Comparison of ENCODE assay signal across 8 mouse cellular contexts in genomic region chr4:10905234-10905801, GRCm38 (mm10). TPM values are rescaled to one million over a fixed set of nuclear protein-coding genes. Genes with fewer than 3 reads are reported as not detected.
DNase-seq lines count a peak whose midpoint lies in the region; ATAC-seq and TF ChIP-seq lines count a peak whose summit lies in the region.

No protein-coding gene starts in this region.

- no peaks in the 10 kb centered on the region for H3K9me3 ChIP-seq in forebrain, postnatal 0 days (ENCODE audit: low read length)
- H3K9me3 ChIP-seq in liver, embryonic 13.5 days (replicated peaks), result no peaks in the 10 kb centered on the region
- H3K9me3 ChIP-seq in stomach, embryonic 16.5 days (replicated peaks; ENCODE audit: control insufficient read depth, low read length), result no peaks in the 10 kb centered on the region

- no peak overlapping the region for H3K4me2 ChIP-seq in forebrain, postnatal 0 days (ENCODE audit: low read depth)
- H3K4me2 ChIP-seq in liver, embryonic 13.5 days, result peak overlapping the region; percentile 33
- peak overlapping the region; percentile 32 for H3K4me2 ChIP-seq in stomach, embryonic 16.5 days (ENCODE audit: low read depth, low read length)

- WGBS in forebrain, postnatal 0 days, result 8% methylated on average over 13 of the region's 13 CpGs
- 17% methylated on average over 13 of the region's 13 CpGs for WGBS in liver, embryonic 13.5 days (ENCODE audit: insufficient replicate concordance)
- WGBS in stomach, embryonic 16.5 days, result 10% methylated on average over 13 of the region's 13 CpGs

- no peak overlapping the region for H3K9ac ChIP-seq in forebrain, postnatal 0 days
- no peak overlapping the region for H3K9ac ChIP-seq in liver, embryonic 13.5 days
- peak overlapping the region; percentile 27; the same call in 1 of the 2 replicates for H3K9ac ChIP-seq in stomach, embryonic 16.5 days (ENCODE audit: low read length)

- ATAC-seq in forebrain, postnatal 0 days, result peak; percentile 45
- ATAC-seq in liver, embryonic 13.5 days (ENCODE audit: low read depth), result peak; percentile 36; the same call in 1 of the 2 replicates
- peak; percentile 79 for ATAC-seq in stomach, embryonic 16.5 days (ENCODE audit: insufficient read depth, low FRiP score)

- no peak overlapping the region for H3K27ac ChIP-seq in forebrain, postnatal 0 days (ENCODE audit: low read depth, low read length)
- no peak overlapping the region for H3K27ac ChIP-seq in liver, embryonic 13.5 days
- H3K27ac ChIP-seq in stomach, embryonic 16.5 days (ENCODE audit: low read length), result no peak overlapping the region

- no peaks in the 10 kb centered on the region for H3K27me3 ChIP-seq in forebrain, postnatal 0 days (ENCODE audit: insufficient read depth, low read length)
- no peaks in the 10 kb centered on the region for H3K27me3 ChIP-seq in liver, embryonic 13.5 days
- no peaks in the 10 kb centered on the region for H3K27me3 ChIP-seq in stomach, embryonic 16.5 days (ENCODE audit: control insufficient read depth, insufficient read depth, low read length)

- no peak overlapping the region for H3K4me3 ChIP-seq in forebrain, postnatal 0 days (ENCODE audit: low read depth, low read length)
- H3K4me3 ChIP-seq in liver, embryonic 13.5 days (replicated peaks), result no peak overlapping the region
- H3K4me3 ChIP-seq in stomach, embryonic 16.5 days (replicated peaks; ENCODE audit: low read length), result no peak overlapping the region

- no peaks in the 10 kb centered on the region for H3K36me3 ChIP-seq in forebrain, postnatal 0 days (ENCODE audit: insufficient read depth)
- H3K36me3 ChIP-seq in liver, embryonic 13.5 days, result no peaks in the 10 kb centered on the region
- H3K36me3 ChIP-seq in stomach, embryonic 16.5 days (ENCODE audit: control insufficient read depth, insufficient read depth, low read length), result no peaks in the 10 kb centered on the region

- DNase-seq in lung, postnatal 10 days, result peak; percentile 25
- no peak for DNase-seq in lung, postnatal 14 days
- DNase-seq in forebrain, postnatal 0 days, result no peak
- DNase-seq in liver, embryonic 13.5 days, result no peak
- DNase-seq in layer of hippocampus, adult 9-11 months, result no peak
- DNase-seq in cerebellum, postnatal 4 days (ENCODE audit: low spot score in 2 of 2), result no peak
- no peak for DNase-seq in yolk sac, embryonic 10.5 days (ENCODE audit: low spot score)

- no peak for TF ChIP-seq CTCF in forebrain, postnatal 0 days (IDR thresholded peaks at IDR 0.05; ENCODE audit: low read depth)

- no peaks in the 10 kb centered on the region for H3K4me1 ChIP-seq in forebrain, postnatal 0 days (ENCODE audit: insufficient read depth)
- H3K4me1 ChIP-seq in liver, embryonic 13.5 days (replicated peaks), result peaks cover 9% of the 10 kb centered on the region
- H3K4me1 ChIP-seq in stomach, embryonic 16.5 days (ENCODE audit: control insufficient read depth, insufficient read depth, low read length), result peaks cover 9% of the 10 kb centered on the region

RNA-seq across cellular contexts. Expression of gene 2610301B20Rik, which starts 31.0 kb away (rescaled TPM):
- total RNA-seq in forebrain, postnatal 0 days (2014; rRNA removed), result 33.9 and 35.5 TPM in 2 replicates
- 33.1 and 39.0 TPM in 2 replicates for polyA plus RNA-seq in forebrain, postnatal 0 days (2015; fragmentation: Nextera tagmentation; extraction: Ambion mirVana)
- 11.6 and 16.3 TPM in 2 replicates for polyA plus RNA-seq in liver, embryonic 13.5 days (2015; fragmentation: Nextera tagmentation; extraction: Ambion mirVana)
- polyA plus RNA-seq in stomach, embryonic 16.5 days (2015; fragmentation: Nextera tagmentation; extraction: Ambion mirVana), result 26.8 and 27.0 TPM in 2 replicates
